In the genomic region with DNA sequence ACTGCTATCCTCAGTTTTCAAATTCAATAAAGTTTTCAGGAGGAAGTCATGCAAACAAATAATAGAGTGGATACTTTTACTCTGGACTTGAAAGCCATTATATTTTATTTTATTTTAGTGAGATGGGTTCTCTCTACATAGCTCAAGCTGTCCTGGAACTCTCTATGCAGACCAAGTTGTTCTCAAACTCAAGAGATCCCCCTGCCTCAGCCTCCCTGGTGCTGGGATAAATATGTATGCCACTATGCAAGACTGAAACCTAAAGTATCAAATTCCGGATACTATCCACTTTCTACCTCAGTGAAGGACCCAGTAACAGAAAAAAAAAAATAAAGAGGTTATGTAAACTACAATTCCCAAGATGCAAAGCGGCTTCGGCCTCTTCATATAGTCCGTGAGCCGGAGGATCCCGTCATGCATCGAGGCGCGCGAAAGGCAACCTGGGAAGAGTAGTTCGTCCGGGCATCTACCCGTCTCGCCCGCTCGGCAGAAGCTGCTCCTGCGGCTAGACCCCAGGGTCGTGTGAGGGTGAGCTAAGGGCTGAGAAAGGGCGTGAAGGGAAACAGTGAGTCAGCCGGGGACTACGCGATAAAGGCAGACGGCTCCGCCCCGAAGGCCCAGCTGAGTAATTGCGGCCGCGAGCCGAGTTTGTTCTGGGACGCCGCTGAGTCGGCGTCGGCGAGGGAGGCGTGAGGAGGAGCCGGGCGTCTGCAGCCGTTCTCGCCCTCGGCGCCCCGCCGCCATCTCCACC, we compare ENCODE assay signal across 8 mouse cellular contexts. TPM values are rescaled to one million over a fixed set of nuclear protein-coding genes. Genes with fewer than 3 reads are reported as not detected.
DNase-seq lines count a peak whose midpoint lies in the region; ATAC-seq and TF ChIP-seq lines count a peak whose summit lies in the region.

A gene (plus strand): TSS at position 533 of the 751 bp plus-strand sequence.

- H3K36me3 ChIP-seq in hindbrain, embryonic 13.5 days, result peaks cover 14% of the 10 kb centered on the region

- CTCF ChIA-PET in Patski (lab: Charles Lee), result no interaction called here

- H3K9me3 ChIP-seq in hindbrain, embryonic 13.5 days, result peaks cover 13% of the 10 kb centered on the region; the same call in 1 of the 2 replicates

- peaks cover 9% of the 10 kb centered on the region for H3K4me1 ChIP-seq in hindbrain, embryonic 13.5 days (replicated peaks)

- POLR2A ChIA-PET in Patski (lab: Charles Lee), result interaction anchor here (1.0 kb wide), 1 partner anchor 25 kb away, joined by 3 read pairs; no protein-coding TSS in a partner anchor

- WGBS in hindbrain, embryonic 13.5 days, result under 1% methylated on average over 43 of the region's 44 CpGs

- in situ Hi-C loops in Patski (cut with MboI; ENCODE audit: low pct_unique_long_range_greater_than_20kb), result no loop called here

- peak within 1 kb of the TSS; percentile 53 for H3K4me2 ChIP-seq in hindbrain, embryonic 13.5 days

- H3K4me3 ChIP-seq in hindbrain, embryonic 13.5 days, result peak within 1 kb of the TSS; percentile 53

- peak; percentile 93 for DNase-seq in Patski (ENCODE audit: low read depth, low spot score)
- DNase-seq in cerebellum, postnatal 14 days, result peak; percentile 91 to 93
- DNase-seq in frontal cortex, postnatal 14 days (ENCODE audit: low spot score in 2 of 2), result peak; percentile 89 to 90
- peak; percentile 79 to 87 for DNase-seq in layer of hippocampus, postnatal 25 days (ENCODE audit: extremely low spot score in 1 of 2, low spot score in 1 of 2)
- DNase-seq in lung, postnatal 25 days (ENCODE audit: low spot score), result peak; percentile 97
- peak; percentile 97 for DNase-seq in retina, postnatal 1 day
- peak; percentile 90 to 96 for DNase-seq in urinary bladder, adult 18-20 months (ENCODE audit: low spot score in 2 of 2)

- TF ChIP-seq CTCF in Patski (IDR thresholded peaks at IDR 0.05), result no peak

- no peaks in the 10 kb centered on the region for H3K27me3 ChIP-seq in Patski
- no peaks in the 10 kb centered on the region for H3K27me3 ChIP-seq in hindbrain, embryonic 13.5 days

- ATAC-seq in Patski, result peak; percentile 100
- peak; percentile 98 for ATAC-seq in hindbrain, embryonic 13.5 days (ENCODE audit: low FRiP score)

- H3K9ac ChIP-seq in hindbrain, embryonic 13.5 days, result peak within 1 kb of the TSS; percentile 74

- H3K27ac ChIP-seq in hindbrain, embryonic 13.5 days, result peak within 1 kb of the TSS; percentile 90

RNA-seq across cellular contexts. Expression of the gene that starts here (rescaled TPM):
- 9.4 TPM for polyA plus RNA-seq in Patski (2021)
- 15.4 and 16.4 TPM in 2 replicates for polyA plus RNA-seq in hindbrain, embryonic 13.5 days (2015; fragmentation: Nextera tagmentation; extraction: Ambion mirVana)
- 10 to 100 TPM; 42.2 to 45.7 TPM for total RNA-seq in layer of hippocampus, postnatal 25 days (2021)

Comparison
In these comparisons a context has a peak if more than half of its experiments do, and no peak if none do; other contexts are left out.
1. Peak in every context shown above with its lines: DNase-seq, ATAC-seq, H3K4me3 ChIP-seq and H3K27ac ChIP-seq.